Mouse (Mus musculus) kidney, embryonic 16.5 days (tissue): Measurements from ENCODE around the gene Atp6v0a2. TPM values are rescaled to one million over a fixed set of nuclear protein-coding genes. Genes with fewer than 3 reads are reported as not detected.
"Not testable (repeated sequence)": the region's sequence is repeated elsewhere in the genome, so short reads cannot be mapped to it uniquely, and the experiment has no call there.

Experiments used
- ATAC-seq: fragments of 200-750 bp; cut with Nextera tagmentation; 2 replicates; pipeline ENCODE4 v1.8.0; 2017; ENCODE audit warnings: moderate TSS enrichment; ENCODE audit not compliant: low FRiP score, low TSS enrichment
- H3K27ac ChIP-seq: fragments of 300-500 bp; sonication (generic); 2 replicates; pipeline ENCODE4 v1.5.1; 2014; ENCODE audit warnings: low read length
- H3K27me3 ChIP-seq: fragments of 300-500 bp; sonication (generic); 2 replicates; pipeline ENCODE4 v1.6.1; 2014; ENCODE audit warnings: low read length, control low read depth, mixed read lengths; ENCODE audit not compliant: insufficient read depth
- H3K36me3 ChIP-seq: fragments of 300-500 bp; sonication (generic); 2 replicates; pipeline ENCODE4 v1.6.1; 2014; ENCODE audit warnings: low read length, control low read depth, mixed read lengths; ENCODE audit not compliant: insufficient read depth
- H3K4me1 ChIP-seq: fragments of 300-500 bp; sonication (generic); 2 replicates; pipeline ENCODE4 v1.6.1; 2014; ENCODE audit warnings: low read length, control low read depth, mixed read lengths; ENCODE audit not compliant: insufficient read depth
- H3K4me2 ChIP-seq: fragments of 300-500 bp; sonication (generic); replicated peaks from 2 replicates; pipeline ENCODE4 v1.6.1; 2014; ENCODE audit warnings: low read depth, low read length
- H3K4me3 ChIP-seq: fragments of 300-500 bp; sonication (generic); 2 replicates; pipeline ENCODE4 v1.5.1; 2014; ENCODE audit warnings: mild to moderate bottlenecking, low read length
- H3K9ac ChIP-seq: fragments of 300-500 bp; sonication (generic); replicated peaks from 2 replicates; pipeline ENCODE4 v1.6.1; 2014; ENCODE audit warnings: low read length
- H3K9me3 ChIP-seq: fragments of 300-500 bp; sonication (generic); 2 replicates; pipeline ENCODE4 v1.6.1; 2016; ENCODE audit warnings: low read length, control low read depth
- WGBS: fragments of 180-500 bp; shearing (Covaris S2); extraction: QIAGEN DNeasy Blood & Tissue Kit; methylation state at CpG from one replicate; pipeline ENCODE4 v1.1.7; 2014; 5-methylcytosine and 5-hydroxymethylcytosine counted together
- polyA plus RNA-seq: library from polyadenylated mRNA; unstranded; fragments of >200 nt; fragmentation: Nextera tagmentation; extraction: Ambion mirVana; gene quantifications from 2 replicates; pipeline ENCODE4 v1.2.1, GENCODE M21; 2015

Gene Atp6v0a2
- polyA plus RNA-seq, 1 experiment from 2014 or later = 47.1 TPM

DNA sequence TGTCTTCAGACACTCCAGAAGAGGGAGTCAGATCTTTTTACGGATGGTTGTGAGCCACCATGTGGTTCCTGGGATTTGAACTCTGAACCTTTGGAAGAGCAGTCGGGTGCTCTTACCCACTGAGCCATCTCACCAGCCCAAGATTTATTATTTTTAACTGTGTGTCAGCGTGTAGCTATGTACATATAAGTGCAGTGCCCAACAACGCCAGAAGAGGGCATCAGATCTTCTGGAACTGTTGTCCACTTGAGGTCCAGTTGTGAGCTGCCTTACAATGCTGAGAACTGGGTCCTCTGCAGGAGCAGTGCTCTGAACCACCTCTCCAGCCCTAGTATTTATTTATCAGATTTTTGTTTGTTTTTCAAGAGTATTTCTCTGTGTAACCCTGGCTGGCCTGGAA lies 6.7 kb downstream of the Atp6v0a2 start:
- H3K4me1 ChIP-seq, ATAC-seq, H3K27me3 ChIP-seq, H3K9ac ChIP-seq, H3K4me3 ChIP-seq, H3K27ac ChIP-seq, H3K4me2 ChIP-seq, H3K9me3 ChIP-seq: not testable (repeated sequence)
- peaks cover 56% of the 10 kb centered on the region for H3K36me3 ChIP-seq
- 81% methylated on average over 4 of the region's 4 CpGs for WGBS

DNA sequence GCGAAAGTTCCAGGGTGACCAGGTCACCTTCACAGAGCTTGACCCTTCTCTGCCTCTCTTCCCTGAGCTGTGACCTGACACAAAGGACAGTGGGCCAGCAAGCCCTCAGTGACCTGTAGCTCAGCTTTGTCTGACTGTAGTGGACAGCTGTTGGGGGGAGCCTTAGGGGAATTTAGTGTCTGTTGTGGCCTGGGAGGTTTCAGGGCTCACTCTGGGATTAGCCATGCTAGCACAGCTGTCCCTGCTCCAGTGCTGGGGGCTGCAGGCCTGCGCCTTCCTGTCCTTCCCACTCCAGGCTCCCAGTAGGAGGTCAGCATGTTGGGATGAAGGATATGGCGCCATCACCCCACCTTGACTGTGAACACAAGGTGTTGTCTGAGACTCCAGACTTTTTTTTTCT lies 7.8 kb downstream of the Atp6v0a2 start:
- no peak for ATAC-seq
- peaks cover 64% of the 10 kb centered on the region for H3K36me3 ChIP-seq
- WGBS = 94% methylated on average over 3 of the region's 3 CpGs
- no peak overlapping the region for H3K4me2 ChIP-seq
- H3K27ac ChIP-seq = no peak overlapping the region
- H3K4me1 ChIP-seq = no peaks in the 10 kb centered on the region
- H3K9ac ChIP-seq = no peak overlapping the region
- no peak overlapping the region for H3K4me3 ChIP-seq
- no peaks in the 10 kb centered on the region for H3K9me3 ChIP-seq
- no peaks in the 10 kb centered on the region for H3K27me3 ChIP-seq

DNA sequence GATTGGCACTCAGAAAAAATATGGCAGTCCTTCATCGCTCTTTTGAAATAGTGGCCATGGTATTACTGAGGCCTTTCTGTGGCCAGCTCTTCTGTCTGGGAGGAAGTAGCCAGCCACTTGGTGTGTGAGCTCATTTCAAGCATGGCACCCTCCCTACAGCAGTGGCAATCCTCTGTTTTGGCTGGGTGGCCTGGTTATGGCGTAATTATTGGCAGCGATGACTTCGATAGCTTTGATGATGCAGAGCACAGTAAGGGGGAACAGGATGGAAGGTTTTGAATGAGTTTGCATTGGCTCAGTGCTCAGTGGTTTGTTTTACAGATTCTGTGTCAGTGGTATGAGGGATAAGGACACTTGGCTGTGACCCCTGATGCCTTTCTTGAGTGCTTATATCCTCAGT lies 8.3 kb downstream of the Atp6v0a2 start:
- Histone ChIP-seq H3K27me3 (no peaks in the 10 kb centered on the region), H3K4me1 (no peaks in the 10 kb centered on the region), H3K27ac (no peak overlapping the region), H3K4me3 (no peak overlapping the region), H3K36me3 (peaks cover 69% of the 10 kb centered on the region), H3K4me2 (no peak overlapping the region), H3K9ac (no peak overlapping the region), H3K9me3 (no peaks in the 10 kb centered on the region)
- no peak for ATAC-seq
- WGBS = 95% methylated on average over 4 of the region's 4 CpGs

DNA sequence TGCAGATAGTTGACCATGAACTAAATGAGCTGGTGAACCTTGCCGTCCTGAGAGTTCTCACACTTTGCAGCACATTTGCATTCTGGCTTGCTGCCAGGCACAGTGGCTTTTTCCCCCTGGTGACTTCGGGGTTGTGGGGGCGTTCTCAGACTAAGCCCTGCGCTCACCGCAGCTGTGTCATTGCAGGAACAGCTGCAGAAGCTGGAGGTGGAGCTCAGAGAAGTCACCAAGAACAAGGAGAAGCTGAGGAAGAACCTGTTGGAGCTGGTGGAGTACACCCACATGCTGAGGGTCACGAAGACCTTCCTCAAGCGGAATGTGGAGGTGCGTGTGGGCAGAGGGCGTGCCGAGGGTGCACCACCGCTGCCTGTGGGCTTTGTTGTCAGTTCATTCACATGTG lies 8.9 kb downstream of the Atp6v0a2 start:
- Histone ChIP-seq H3K4me1 (no peaks in the 10 kb centered on the region), H3K36me3 (peaks cover 75% of the 10 kb centered on the region), H3K9ac (no peak overlapping the region), H3K27ac (no peak overlapping the region), H3K4me2 (no peak overlapping the region), H3K4me3 (no peak overlapping the region), H3K27me3 (no peaks in the 10 kb centered on the region), H3K9me3 (no peaks in the 10 kb centered on the region)
- WGBS = 87% methylated on average over 11 of the region's 11 CpGs
- ATAC-seq = no peak

DNA sequence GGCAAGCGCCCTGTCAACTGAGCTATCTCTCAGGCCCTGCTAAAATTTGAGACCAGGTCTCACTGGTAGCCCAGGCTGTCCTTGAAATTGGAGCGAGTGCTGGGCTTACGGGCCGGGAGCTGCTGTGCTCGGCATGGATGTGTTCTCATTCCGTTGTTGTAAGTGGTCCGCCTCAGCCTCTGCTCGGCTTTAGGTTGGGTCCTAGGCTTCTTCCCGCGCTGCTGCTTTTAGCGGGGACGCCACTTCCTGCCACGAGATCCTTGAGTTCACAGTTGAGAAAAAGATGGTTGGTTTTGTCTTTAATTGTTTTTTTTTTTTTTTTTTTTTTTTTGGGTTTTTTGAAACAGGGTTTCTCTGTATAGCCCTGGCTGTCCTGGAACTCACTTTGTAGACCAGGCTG lies 9.5 kb downstream of the Atp6v0a2 start:
- peaks cover 81% of the 10 kb centered on the region for H3K36me3 ChIP-seq
- no peak for ATAC-seq
- no peak overlapping the region for H3K9ac ChIP-seq
- H3K4me3 ChIP-seq = no peak overlapping the region
- H3K4me1 ChIP-seq = no peaks in the 10 kb centered on the region
- no peaks in the 10 kb centered on the region for H3K9me3 ChIP-seq
- no peak overlapping the region for H3K4me2 ChIP-seq
- no peak overlapping the region for H3K27ac ChIP-seq
- no peaks in the 10 kb centered on the region for H3K27me3 ChIP-seq
- WGBS = 96% methylated on average over 13 of the region's 13 CpGs

DNA sequence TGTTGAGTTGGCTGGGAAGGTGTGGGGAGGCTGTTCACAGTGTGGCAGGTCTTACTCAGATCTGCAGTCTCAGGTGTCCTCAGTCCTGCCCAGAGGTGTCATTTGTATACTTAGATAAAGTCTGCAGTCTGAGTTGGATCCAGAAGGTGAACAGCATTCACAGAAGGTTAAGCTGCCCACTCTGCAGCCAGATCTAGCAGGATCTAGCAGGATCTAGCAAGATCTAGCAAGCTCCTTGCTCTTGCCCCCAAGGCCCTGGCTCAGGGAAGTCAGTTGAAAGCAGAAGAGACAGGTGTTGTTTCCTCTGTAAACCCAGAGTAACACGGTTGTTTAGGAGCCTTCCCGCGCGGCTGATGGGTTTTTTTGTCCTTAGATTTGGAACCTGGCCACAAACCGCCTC lies 85.4 kb downstream of the Atp6v0a2 start:
- H3K4me2 ChIP-seq = no peak overlapping the region
- H3K36me3 ChIP-seq = peaks cover 57% of the 10 kb centered on the region
- WGBS = 86% methylated on average over 5 of the region's 5 CpGs
- no peaks in the 10 kb centered on the region for H3K9me3 ChIP-seq
- no peak overlapping the region for H3K27ac ChIP-seq
- no peaks in the 10 kb centered on the region for H3K27me3 ChIP-seq
- H3K9ac ChIP-seq = no peak overlapping the region
- H3K4me3 ChIP-seq = no peak overlapping the region
- ATAC-seq = no peak
- no peaks in the 10 kb centered on the region for H3K4me1 ChIP-seq

DNA sequence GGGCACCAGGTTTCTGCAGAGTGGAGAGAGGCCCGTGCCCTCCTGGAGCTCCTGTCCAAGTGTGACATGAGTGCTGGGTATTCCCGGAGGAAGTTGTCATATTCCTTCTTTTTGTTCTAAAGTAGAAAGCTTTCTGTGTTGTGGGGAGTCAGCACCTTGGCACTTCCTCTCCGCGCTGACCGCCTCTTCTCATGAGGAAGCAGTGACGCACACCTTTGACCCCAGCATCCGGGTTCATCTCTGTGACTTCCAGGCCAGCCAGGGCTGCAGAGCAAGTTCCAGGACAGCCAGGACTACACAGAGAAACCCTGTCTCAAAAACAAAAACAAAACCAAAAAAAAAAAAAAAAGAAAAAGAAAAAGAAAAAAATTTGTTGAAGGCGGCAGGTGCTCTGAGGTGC lies 86.8 kb downstream of the Atp6v0a2 start:
- H3K36me3 ChIP-seq = peaks cover 71% of the 10 kb centered on the region
- 77% methylated on average over 8 of the region's 8 CpGs for WGBS

DNA sequence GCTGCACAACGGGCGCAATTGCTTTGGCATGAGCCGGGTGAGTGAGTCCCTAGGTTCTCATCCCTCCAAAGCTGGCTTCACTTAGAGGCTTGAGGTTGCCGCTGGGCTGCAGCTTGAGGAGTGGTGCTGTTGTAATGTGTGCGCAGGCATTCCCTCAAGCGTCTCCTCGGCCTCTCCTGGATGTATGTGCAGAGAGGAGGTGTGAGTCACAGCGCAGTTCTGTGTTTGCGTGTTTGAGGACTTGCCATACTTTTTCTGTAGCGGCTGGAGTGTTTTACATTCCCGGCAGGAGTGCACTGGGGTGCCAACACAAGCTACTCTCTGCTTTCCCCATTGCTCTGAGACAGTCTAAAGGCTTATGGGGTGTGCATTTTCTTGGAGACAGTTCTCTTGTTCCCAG lies 89.6 kb downstream of the Atp6v0a2 start:
- Histone ChIP-seq H3K27me3 (no peaks in the 10 kb centered on the region), H3K9me3 (no peaks in the 10 kb centered on the region), H3K4me3 (no peak overlapping the region), H3K4me1 (no peaks in the 10 kb centered on the region), H3K4me2 (no peak overlapping the region), H3K9ac (no peak overlapping the region), H3K36me3 (peaks cover 68% of the 10 kb centered on the region), H3K27ac (no peak overlapping the region)
- ATAC-seq = no peak
- 98% methylated on average over 11 of the region's 11 CpGs for WGBS

More for the DNA sequence above, 86.8 kb downstream of the Atp6v0a2 start:
- Histone ChIP-seq H3K4me2 (no peak overlapping the region), H3K4me1 (no peaks in the 10 kb centered on the region), H3K4me3 (no peak overlapping the region), H3K9me3 (no peaks in the 10 kb centered on the region), H3K9ac (no peak overlapping the region), H3K27ac (peak overlapping the region; percentile 58; the same call in 1 of the 2 replicates), H3K27me3 (no peaks in the 10 kb centered on the region)
- no peak for ATAC-seq

DNA sequence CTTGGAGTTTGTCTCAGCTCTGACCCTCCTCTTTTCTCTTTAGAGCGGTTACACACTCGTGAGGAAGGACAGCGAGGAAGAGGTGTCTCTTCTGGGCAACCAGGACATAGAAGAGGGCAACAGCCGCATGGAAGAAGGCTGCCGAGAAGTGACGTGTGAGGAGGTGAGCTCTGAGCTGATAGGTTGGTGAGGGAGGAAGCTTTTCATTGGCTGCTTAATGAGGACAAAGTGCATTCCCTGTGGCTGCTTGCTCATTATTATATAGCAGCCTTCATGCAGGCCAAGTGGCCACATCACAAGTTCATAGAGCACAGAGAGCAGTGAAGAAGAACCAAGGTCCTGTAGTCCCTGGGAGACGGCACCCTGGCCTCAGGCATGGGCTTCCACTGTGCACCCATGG lies 90.0 kb downstream of the Atp6v0a2 start:
- Histone ChIP-seq H3K4me1 (no peaks in the 10 kb centered on the region), H3K27me3 (no peaks in the 10 kb centered on the region), H3K9me3 (no peaks in the 10 kb centered on the region), H3K4me2 (no peak overlapping the region), H3K4me3 (no peak overlapping the region), H3K27ac (no peak overlapping the region), H3K36me3 (peaks cover 68% of the 10 kb centered on the region), H3K9ac (no peak overlapping the region)
- WGBS = 94% methylated on average over 7 of the region's 7 CpGs
- no peak for ATAC-seq

DNA sequence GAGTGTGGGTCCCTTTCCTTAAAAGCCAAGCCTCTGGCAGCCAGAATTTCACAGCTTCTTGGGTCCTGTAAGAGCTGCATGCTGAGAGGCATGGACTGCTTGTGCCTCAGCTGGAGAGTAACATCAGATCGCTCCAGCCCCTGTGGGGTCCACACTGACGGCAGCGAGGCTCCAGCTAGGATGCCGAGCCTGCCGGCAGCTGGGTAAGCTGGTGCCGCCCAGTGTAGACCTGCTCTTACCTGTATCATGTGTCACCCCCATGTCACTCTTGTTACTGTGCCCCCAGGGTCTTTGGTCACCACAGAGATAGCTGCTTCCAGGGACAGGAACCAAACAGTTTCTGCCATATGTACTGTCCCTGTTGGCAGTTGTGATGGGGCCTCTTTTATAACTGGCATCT lies 94.7 kb downstream of the Atp6v0a2 start:
- no peak for ATAC-seq
- Histone ChIP-seq H3K4me1 (no peaks in the 10 kb centered on the region; the same call in 1 of the 2 replicates), H3K27ac (no peak overlapping the region), H3K4me3 (no peak overlapping the region), H3K9ac (no peak overlapping the region), H3K9me3 (no peaks in the 10 kb centered on the region), H3K4me2 (no peak overlapping the region), H3K36me3 (peaks cover 41% of the 10 kb centered on the region), H3K27me3 (no peaks in the 10 kb centered on the region)
- 86% methylated on average over 6 of the region's 6 CpGs for WGBS
